Mouse (Mus musculus): ENCODE data around the gene Lmx1b. TPM values are rescaled to one million over a fixed set of nuclear protein-coding genes. Genes with fewer than 3 reads are reported as not detected.

The Lmx1b gene
- total RNA-seq (2021), result under 1 TPM; 0.05 to 0.08 TPM

DNA sequence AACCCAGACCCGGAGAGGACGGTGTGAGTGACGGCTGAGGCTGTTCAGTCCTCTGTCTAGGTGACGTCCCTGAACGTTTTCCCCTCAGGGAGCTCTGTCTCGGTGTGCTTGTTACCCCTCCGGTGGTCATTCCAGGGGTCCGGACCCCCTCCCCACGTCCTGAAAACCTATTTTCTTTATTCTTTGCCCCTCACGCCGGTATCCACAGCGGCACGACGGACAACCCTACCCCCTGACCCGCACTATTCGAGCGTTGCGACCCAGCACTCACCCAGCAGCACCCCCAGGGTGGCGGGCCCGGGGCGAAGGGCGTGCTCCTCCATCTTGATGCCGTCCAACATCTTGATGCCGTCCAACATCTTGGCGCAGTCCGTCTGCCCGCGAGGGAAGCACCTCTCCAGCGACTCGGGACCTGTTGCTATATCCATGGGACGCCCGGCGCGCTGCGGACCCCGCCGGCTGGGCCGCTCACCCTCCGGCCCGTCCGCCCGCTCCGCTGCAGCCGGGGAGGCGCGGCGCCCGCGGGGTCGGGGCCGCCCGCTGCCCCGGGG lies at the start of gene Lmx1b:
Gene Lmx1b, minus strand, starts transcription at position 341 of the 551 bp plus-strand sequence.
- no peak for DNase-seq
- intact Hi-C loops (cut with DNase I), result no loop called here

DNA sequence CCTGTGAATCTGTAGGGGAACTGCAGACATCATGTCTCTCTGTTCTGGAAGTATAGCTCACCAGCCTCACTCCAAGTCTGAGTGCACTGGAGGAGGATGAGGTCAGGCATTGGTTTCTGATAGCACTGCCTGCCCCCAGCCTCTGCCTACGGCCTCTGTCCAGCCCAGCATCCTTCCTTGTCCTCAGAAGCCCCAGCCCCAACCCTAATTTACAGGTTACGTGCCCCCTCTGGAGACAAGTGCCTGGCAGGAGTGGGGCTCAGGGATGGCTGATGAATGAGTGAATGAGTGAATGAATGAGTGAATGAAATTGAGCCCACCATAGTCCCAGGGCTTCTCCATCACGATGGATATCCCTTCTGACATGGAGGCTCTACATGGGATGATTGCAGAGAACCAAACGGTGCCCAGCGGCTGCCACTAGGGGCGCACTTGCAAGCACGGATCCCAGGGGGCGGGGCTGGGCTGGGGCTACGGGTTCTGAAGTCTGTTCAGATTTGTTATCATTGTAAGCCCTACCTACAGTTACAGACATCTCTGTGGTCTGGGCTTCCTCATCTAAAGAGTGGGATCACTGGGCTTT lies 49.7 kb upstream of the Lmx1b start:
- DNase-seq, result peak in 1 of 2 experiments; percentile 16
- intact Hi-C loops (cut with DNase I), result no loop called here

DNA sequence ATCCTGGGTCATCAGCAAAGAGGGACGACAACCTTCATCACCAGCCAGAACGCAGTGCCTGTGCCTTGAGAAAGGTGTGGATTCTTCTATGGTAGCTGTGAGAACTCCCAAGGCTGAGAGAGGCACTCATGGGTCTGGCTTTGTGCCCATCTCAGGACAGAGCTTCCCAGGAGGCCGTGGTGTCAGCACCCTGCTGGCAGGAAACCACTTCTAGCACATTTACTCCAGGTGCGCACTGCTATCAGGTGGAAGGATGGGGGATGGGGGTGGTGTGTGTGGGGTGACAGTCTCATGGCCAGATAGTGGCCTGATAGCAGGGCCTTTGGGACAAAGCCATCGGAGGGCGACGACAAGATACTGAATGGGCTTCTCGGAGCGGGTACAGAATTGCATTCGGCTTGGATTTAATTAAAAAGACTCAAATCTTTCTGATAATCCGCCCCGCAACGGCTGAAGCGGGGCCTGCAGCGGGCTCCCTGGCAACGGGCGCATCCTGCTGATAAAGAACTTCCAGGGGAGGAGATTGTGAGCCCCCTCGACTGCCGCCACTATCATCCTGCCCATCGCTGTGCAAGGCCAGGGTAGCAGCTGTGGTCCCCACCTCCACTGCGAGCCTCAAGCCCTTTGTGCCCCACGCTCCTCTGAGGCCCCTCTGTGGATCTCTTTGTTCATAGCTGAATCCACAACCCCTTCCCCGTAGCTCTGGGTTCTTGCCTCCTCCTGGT lies 49.0 kb upstream of the Lmx1b start:
- intact Hi-C loops (cut with DNase I), result no loop called here
- no peak for DNase-seq

DNA sequence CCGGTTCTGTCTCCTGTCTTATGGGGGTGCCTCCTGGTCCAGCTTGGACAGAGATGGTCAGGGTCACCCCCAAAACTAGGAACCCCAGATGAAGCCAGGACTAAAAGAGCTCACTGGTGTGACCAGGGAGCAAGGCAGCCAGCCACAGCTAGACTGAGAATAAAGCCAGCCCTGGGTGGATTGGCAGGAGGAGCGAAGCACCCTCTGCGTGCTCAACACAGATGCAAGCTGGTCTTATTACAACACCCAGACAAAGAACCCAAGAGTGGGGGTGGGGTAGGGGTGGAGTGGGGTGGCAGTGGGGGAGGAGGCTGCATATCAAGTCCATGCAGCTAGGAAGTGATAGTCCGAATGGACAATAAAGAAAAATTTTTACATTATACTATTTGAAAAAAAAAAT lies 43.3 kb upstream of the Lmx1b start:
- no peak for DNase-seq
- intact Hi-C loops (cut with DNase I), result no loop called here

DNA sequence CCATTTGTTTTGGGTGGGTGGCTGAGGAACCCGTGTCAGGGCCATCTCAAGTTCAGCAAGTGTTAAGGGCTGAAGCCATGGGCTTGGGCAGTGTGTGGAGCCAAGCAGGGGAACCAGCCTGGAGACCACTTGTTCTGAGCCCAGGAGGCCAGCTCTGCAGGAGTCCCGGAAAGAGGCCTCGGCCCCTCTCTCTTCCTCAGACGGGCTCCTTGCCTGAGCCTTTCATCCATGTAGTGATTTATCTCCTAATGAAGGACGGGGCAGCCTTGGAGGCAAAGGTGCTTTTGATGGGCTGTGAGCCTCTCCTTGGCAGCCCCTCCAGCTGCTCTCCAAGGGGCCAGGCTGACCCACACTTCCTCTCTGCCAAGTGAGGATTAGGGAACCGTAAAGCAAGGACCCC lies 42.8 kb upstream of the Lmx1b start:
- intact Hi-C loops (cut with DNase I), result no loop called here
- DNase-seq, result no peak

DNA sequence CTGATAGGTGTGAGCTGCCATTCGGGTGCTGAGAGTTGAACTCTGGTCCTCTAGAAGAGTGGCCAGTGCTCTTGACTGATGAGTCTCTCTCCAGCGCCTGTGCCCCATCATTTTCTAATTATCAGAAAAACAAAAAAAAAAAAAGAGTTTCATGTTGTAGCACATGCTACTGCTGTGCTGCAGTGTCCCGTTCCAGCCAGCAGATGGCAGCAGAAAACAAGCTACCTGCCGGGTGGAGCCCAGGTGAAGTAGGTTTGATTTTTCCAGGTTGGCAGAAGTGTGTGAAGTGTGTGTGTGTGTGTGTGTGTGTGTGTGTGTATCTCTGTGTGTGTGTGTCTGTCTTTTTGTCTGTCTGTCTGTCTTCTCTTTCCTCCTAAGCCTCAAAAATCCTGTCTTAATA lies 41.9 kb upstream of the Lmx1b start:
- intact Hi-C loops (cut with DNase I), result loop anchor here (1.0 kb wide), 1 partner anchor 53 kb away; no protein-coding TSS in a partner anchor
- peak; percentile 57 to 74 for DNase-seq

DNA sequence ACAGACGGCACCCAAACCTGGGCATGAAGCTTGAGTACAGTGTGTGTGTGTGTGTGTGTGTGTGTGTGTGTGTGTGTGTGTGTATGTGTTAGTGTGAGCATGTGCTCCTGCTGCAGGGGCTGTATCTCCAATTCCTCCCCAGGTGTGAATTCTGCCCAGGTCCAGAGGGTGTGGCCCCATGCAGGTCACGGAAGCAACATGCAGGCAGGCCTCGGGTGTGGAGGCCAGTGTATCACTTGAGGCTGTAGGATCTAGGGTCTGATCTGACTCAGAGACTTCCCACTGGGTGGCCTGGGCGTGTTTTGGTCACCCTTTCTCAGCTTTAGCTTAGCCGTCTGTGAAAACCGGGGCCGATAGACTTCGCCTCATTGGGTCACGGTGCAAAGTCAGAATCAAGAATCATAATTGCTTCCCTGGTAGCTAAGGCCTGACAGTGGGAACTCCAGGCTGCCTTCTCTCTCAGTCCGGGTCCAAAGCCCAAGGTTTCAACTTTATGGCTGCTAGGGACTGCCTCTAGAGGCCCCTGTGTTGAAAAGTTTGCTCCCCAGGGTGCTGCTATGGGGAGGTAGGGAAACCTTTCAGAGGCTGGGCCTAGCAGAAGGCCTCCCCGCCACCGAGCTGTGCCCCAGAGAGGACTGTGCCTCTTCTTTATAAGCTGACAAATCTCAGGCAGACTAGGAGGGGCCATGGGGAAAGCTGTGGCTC lies 38.8 kb upstream of the Lmx1b start:
- intact Hi-C loops (cut with DNase I), result no loop called here
- DNase-seq, result no peak

DNA sequence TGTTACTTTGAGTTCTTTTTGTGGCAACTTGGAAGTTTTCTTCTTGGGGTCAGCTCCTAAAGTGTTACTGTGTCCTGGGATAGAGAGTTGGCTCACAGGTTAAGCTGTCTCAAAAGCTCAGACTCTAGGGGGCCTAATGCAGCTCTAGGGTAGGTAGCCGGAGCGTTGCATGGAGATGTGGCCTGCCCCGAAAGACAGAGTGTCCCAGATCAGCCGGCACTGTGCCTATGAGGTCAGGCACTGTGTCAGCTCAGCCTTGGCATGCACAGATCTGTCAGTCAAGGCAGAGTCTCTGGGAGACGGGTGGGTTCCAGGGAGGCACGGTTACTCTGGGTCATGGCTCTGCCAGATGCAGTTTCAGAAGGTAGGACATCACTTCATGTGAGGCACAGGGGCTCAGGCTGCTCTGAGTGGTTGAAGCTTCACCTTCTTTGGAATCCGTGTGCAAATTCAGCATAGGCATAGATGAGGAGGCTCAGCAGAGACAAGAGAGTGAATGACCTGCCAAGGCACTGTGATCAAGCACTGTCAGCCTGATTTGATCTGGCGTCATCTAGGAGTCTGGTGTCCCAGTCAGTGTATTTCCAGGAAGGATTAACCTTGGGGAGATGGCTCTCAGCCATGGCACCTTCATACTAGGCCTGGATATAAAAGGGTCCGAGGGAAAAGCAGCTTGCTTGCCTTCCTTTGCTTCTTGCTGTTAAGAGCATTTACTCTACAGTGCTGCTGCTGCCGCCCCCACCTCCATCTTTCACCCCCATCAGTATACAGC lies 32.6 kb upstream of the Lmx1b start:
- no peak for DNase-seq
- intact Hi-C loops (cut with DNase I), result no loop called here

DNA sequence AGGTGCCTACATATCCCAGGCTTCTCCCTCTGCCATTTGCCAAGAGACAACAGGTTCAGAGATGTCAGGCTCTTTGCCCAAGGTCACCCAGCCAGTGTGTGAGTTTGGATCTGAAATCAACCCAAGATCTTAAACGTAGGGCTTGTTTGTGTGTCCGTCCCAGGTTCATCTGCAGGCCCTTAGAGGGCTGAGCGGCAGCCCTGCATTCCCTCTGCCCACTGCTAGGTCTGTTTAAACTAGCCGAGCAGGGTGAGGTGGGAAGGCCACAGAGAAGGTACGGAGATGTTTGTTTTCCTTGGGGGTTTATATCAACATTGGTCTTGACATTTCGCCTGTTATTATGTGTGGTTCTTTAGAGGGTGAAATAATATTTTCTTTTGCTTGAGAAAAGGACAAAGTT lies 28.4 kb upstream of the Lmx1b start:
- intact Hi-C loops (cut with DNase I), result no loop called here
- DNase-seq, result no peak

DNA sequence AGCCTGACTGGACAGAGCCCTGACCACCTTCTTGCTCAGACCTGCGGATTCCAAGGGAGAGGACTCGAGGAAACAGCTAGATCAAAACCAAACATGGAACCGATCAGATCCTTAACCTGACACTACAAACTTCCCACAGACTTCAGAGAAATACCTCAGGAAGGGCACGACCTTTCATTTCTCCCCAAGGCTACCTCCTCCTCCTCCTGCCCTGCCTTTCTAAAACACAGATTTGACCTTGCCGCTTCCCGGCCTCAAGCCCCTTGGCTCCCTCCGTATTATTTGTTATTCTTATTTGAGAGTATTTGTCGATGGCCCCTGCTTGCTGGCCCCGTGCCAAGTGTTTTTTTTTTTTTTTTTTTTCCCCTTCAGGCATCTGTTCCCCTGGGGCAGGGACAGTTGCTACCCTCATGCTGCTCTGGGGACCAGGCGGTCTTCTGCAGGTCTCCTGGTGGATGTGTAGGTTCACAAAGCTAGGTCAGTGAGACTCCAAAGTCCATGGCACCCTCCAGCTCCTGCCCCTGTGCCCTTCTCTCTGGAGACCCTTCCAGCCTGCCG lies 26.2 kb upstream of the Lmx1b start:
- no peak for DNase-seq
- intact Hi-C loops (cut with DNase I), result no loop called here

DNA sequence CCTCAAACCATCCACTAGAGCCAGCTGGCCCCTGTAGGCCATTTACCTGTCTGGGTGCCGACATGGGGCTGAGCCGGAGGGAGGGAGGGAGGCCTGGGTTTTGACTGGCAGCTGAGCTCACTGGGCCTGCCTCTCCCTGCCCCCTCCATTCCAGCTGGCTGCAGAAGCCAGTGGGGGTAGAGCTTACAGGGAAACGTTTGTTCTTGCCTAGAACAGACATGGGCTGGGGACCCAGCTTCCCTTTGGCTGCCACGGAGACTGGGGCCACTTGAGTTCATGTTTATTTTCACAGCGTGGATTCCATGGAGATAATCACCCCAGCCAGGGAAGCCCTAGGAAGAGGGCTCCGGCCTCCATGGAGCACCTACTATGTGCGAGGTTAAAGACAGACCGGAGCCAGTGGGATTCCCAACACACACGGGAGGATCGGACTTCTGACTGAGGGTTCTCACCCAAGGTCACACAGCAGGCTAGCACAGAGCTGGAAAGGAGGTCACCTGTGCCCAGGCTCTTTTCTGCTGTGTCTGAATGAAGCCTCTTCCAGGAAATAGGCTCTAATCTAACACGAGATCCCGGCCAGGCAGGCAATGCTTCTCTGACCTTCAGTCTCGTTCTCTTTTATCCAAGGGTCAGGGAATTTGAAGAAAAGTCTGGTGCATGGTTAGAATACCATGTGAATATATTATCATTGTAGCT lies 25.2 kb upstream of the Lmx1b start:
- DNase-seq, result peak; percentile 17 to 25
- intact Hi-C loops (cut with DNase I), result no loop called here

DNA sequence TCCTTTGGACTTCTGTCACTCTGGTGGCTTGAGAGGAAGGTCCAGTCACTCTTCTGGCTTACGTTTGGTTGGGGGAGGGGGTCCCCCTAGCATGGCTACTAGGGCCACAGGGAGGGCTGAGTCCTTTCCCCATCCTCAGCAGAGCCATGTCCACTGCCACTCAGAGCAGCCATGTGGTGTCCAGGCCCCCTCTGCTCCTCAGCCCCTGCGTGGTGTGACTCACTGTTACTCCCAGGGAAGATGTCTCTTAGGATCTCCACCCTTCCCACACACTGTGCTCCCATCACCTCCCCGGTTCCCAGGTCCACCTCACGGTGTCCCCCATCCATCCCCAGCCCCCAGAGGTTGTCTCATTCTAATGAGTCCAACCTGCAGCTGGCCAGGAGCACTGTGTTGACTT lies 24.4 kb upstream of the Lmx1b start:
- no peak for DNase-seq
- intact Hi-C loops (cut with DNase I), result no loop called here

DNA sequence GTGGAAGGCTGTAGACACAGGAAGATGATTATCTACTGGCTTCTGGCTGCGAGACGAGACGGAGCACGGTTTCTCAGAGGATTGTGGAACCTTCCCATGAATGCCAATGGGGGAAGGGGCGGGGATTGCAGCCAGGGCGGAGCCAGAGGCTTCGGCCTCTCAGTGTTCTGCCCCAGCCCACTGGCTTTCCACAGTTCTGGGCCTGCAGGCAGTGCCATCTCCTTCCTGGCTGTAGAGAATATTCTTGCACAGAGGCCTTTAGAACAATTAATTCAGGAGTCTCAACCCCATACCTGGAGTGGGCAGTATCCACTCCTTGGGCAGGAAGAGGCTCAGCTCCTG lies 18.9 kb upstream of the Lmx1b start:
- DNase-seq, result peak in 1 of 2 experiments; percentile 33
- intact Hi-C loops (cut with DNase I), result no loop called here

DNA sequence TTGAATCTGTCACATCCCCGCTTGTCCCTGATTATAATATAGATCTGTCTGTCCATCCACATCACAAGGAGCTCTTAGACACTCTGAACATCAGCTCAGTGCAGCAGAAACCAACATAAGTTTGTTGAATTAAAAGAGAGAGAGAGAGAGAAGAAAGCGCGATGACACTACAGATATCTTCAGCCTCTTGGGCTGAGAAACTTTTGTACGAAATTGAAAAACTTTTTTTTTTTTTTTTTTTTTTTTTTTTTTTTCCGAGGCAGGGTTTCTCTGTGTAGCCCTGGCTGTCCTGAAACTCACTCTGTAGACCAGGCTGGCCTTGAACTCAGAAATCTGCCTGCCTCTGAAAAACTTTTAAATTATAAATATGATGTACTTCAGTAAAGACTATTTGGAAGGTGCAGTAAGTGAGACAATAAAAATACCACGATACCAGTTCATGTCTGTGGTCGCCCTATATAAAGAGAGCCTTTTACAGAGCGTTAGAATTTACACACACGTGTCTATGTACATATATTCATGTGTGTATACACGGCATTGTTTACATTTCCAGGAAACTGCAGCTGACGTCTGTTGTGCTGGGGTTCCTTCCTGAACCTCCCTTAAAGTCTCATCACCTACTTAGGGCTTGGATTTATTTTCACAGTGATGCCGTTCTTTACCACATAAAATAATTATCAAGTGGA lies 18.4 kb upstream of the Lmx1b start:
- intact Hi-C loops (cut with DNase I), result no loop called here

DNA sequence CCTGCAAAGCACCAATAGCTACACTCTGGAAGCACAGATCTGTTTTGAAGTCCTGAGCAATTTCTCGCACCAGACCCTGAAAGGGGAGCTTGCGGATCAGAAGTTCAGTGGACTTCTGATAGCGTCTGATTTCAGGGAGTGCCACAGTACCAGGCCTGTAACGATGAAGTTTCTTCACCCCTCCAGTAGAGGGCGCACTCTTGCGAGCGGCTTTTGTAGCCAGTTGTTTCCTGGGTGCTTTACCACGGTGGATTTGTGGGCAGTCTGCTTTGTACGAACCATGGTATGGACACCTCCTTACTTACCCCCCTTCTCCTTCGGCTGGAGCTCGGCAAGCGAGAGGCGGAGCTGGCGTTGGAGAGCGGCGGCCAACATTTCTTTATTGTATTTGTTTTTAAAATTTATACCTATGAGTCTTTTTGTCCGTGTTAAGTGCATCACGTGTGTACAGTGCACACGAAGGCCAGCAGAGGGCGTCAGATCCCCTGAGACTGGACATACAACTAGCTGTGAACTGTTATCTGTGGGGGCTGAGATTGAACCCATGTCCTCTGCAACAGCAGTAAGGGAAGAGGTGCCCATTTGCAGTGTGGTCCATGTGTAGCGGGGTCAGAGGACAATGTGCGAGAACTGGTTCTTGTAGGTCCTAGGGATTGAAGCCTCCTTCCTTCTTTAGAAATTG lies 12.3 kb upstream of the Lmx1b start:
- intact Hi-C loops (cut with DNase I), result no loop called here
- no peak for DNase-seq

More for the DNA sequence above, 18.4 kb upstream of the Lmx1b start:
- no peak for DNase-seq

DNA sequence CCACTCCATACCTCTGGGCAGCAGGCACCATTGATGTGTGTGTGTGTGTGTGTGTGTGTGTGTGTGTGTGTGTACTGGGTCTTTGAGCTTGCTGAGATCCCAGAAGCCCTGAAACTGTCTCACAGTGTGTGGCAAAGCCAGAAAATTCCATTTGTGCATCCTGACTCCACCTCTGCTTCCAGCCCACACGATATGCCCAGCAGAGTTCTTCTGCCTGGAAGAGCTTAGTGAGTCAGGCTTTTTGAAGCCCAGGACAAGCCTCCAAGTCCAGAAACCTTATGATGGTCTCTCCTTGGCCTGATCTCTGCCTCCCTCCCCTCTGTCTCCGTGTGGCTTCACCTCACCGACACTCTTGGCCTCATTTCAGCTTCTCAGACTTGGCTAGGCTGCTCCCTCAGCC lies 9.1 kb upstream of the Lmx1b start:
- intact Hi-C loops (cut with DNase I), result no loop called here
- no peak for DNase-seq

DNA sequence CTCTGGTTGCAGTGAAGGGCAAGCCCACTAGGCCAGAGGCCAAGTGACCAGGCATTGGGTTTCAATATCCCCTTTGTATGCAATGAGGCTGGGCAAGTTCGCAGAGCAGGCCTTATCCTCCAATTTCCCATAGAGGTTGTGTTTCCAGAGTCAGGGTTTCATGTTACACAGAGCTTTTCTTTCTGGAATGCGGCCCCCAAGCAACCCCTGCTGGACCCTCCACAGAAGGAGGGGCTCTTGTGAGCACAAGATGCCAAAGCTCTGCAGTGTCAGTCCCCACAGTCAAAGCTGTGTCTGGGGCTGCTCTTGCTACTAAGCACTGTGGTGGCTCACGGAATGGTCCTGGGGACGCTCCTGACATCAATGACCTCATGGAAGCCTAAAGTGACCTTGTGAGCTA lies 8.6 kb upstream of the Lmx1b start:
- no peak for DNase-seq
- intact Hi-C loops (cut with DNase I), result no loop called here

DNA sequence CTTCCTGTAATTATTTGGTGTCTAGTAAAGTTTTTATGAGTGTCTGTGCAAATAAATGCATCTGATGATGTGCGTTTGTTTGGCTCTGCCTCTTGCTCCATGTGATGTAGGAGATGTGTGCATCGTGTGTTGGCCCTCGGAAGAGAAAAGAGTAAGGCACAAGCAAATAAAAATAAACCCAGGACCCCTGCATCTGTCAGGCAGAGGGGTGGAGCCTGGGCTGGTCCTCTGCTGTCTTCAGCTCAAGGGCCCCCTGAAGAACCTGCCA lies 5.9 kb upstream of the Lmx1b start:
- no peak for DNase-seq
- intact Hi-C loops (cut with DNase I), result no loop called here
